Mouse (Mus musculus): ENCODE results near the gene Slc25a43.

Gene Slc25a43

DNA sequence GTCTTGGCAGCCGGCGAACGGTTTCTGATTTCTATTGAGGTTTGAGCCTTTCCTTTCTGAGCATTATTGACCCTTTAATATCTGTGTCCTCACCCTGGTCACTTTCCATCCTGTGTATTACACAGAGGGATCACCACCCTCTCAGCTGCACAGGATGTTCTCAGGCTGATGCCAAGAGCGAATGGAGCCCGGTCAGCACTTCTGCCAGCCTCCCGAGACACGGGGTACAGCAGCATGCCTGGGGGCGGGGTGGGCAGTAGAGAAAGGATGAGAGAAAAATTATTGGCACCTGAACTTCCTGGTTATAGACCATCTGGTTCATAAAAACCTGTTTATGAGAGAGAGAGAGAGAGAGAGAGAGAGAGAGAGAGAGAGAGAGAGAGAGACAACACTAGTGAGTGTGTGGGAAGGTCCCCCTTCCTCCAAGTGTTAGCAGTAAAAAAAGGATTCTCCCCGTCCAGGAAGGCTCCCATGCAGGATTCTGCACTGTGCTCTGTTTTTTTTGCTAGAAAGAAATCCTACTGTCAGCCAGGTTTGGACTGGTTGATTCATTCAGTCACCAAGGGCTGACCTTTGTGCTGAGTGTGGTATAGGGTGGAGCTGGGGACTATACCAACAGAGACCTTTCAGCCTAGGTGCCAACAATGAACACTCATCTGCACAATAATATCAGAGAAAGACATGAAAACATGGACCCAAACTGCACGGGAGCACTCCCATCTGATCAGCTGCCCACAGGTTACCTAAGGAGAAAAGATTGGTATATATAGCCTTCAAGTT, 80.7 kb downstream of the Slc25a43 start:
- in situ Hi-C loops (cut with MboI, MseI) = no loop called here

- in situ Hi-C loops (cut with MboI, MseI) = loop anchor here (5.0 kb wide), 2 partner anchors 53 to 197 kb away; no protein-coding TSS in a partner anchor
Observed at GRCm38 (mm10) chrX:36825032-36825431, 81.6 kb downstream of the Slc25a43 start.
